Comparison of ENCODE assay signal across 10 mouse cellular contexts in the genomic region with DNA sequence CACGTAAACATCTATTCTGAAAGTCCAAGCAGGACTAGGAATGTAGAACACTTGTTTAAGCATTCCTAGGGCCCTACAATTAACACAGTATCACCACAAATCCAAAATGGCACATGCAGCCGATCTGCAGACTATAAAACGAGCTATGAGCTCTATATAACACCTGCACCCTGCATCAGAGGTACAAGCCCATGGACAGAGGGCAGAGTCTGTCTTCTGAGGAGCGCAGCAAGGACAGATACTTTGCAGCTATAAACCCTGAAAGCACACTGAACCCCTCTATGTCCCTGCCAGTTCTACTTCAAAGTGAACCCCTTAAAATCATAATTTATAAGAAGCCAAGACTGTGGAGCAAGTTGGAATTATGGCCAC.
A peak's percentile ranks its signal among the peaks of the same experiment; 100 is the strongest.
DNase-seq lines count a peak whose midpoint lies in the region; ATAC-seq and TF ChIP-seq lines count a peak whose summit lies in the region.
"Had no signal": no experiment of that assay in that cellular context is flagged by ENCODE, and none has a peak within 500 bp of the region (broad histone marks: within the 10 kb centered on the region; RNA-seq: fewer than 3 reads in every experiment).

No protein-coding gene starts in this region.

- TF ChIP-seq POLR2A in thymus, adult 2 months (IDR thresholded peaks at IDR 0.05; ENCODE audit: control insufficient read depth, extremely low read depth, insufficient read depth, low read length, poor library complexity), result no peak
- TF ChIP-seq POLR2A in olfactory bulb, adult 2 months (IDR thresholded peaks at IDR 0.05; ENCODE audit: insufficient read depth, low read depth, low read length), result no peak

- no peak for ATAC-seq in kidney, embryonic 14.5 days (ENCODE audit: low FRiP score, low TSS enrichment)
- peak; percentile 57 for ATAC-seq in intestine, embryonic 16.5 days

- H3K4me2 ChIP-seq in kidney, embryonic 14.5 days (replicated peaks; ENCODE audit: low read depth, low read length), result no peak overlapping the region
- peak overlapping the region; percentile 7; the same call in 1 of the 2 replicates for H3K4me2 ChIP-seq in intestine, embryonic 16.5 days (ENCODE audit: low read depth, low read length)
- H3K4me2 ChIP-seq: embryonic facial prominence, embryonic 13.5 days had no signal

- 68% methylated on average over 4 of the region's 4 CpGs for WGBS in kidney, embryonic 14.5 days
- WGBS in thymus, adult 2 months, result 7% methylated on average over 4 of the region's 4 CpGs
- WGBS in intestine, embryonic 16.5 days, result 58% methylated on average over 4 of the region's 4 CpGs
- WGBS in olfactory bulb, adult 2 months, result 57% methylated on average over 4 of the region's 4 CpGs

- no peak for TF ChIP-seq CTCF in thymus, adult 2 months (IDR thresholded peaks at IDR 0.05; ENCODE audit: borderline replicate concordance, control insufficient read depth, extremely low read depth, insufficient read depth, low read length, poor library complexity)
- TF ChIP-seq CTCF in olfactory bulb, adult 2 months (IDR thresholded peaks at IDR 0.05; ENCODE audit: insufficient read depth, low read depth, low read length), result no peak

- no peak overlapping the region for H3K4me3 ChIP-seq in kidney, embryonic 14.5 days (ENCODE audit: low read length)
- no peak overlapping the region for H3K4me3 ChIP-seq in thymus, adult 2 months (ENCODE audit: control insufficient read depth, insufficient read depth, low read length)
- no peak overlapping the region for H3K4me3 ChIP-seq in intestine, embryonic 16.5 days (ENCODE audit: low read length)
- H3K4me3 ChIP-seq in olfactory bulb, adult 2 months (ENCODE audit: insufficient read depth, low read depth, low read length), result no peak overlapping the region
- H3K4me3 ChIP-seq: embryonic facial prominence, embryonic 13.5 days had no signal

- no peaks in the 10 kb centered on the region for H3K9me3 ChIP-seq in kidney, embryonic 14.5 days (ENCODE audit: control insufficient read depth, low read length)
- no peaks in the 10 kb centered on the region for H3K9me3 ChIP-seq in intestine, embryonic 16.5 days (ENCODE audit: control insufficient read depth, low read length)
- H3K9me3 ChIP-seq: embryonic facial prominence, embryonic 13.5 days had no signal

- H3K27ac ChIP-seq in kidney, embryonic 14.5 days (ENCODE audit: low read depth, low read length), result peak overlapping the region; percentile 44; the same call in 1 of the 2 replicates
- peak overlapping the region; percentile 88 for H3K27ac ChIP-seq in thymus, adult 2 months (ENCODE audit: control insufficient read depth, insufficient read depth, low read length)
- H3K27ac ChIP-seq in intestine, embryonic 16.5 days (ENCODE audit: low read length), result peak overlapping the region; percentile 22
- H3K27ac ChIP-seq in olfactory bulb, adult 2 months (ENCODE audit: insufficient read depth, low read depth, low read length), result 0 out of 2 replicates have a peak overlapping the region, but pooled peaks have one; percentile 17

- no peaks in the 10 kb centered on the region for H3K27me3 ChIP-seq in kidney, embryonic 14.5 days (ENCODE audit: control insufficient read depth, insufficient read depth, low read length)
- H3K27me3 ChIP-seq in thymus, adult 2 months (ENCODE audit: control insufficient read depth, insufficient read depth, low read length), result no peaks in the 10 kb centered on the region
- no peaks in the 10 kb centered on the region for H3K27me3 ChIP-seq in intestine, embryonic 16.5 days (replicated peaks; ENCODE audit: control insufficient read depth, insufficient read depth, low read length)
- H3K27me3 ChIP-seq: embryonic facial prominence, embryonic 13.5 days had no signal

- DNase-seq in kidney, adult 8-10 months, result no peak
- DNase-seq in thymus, adult 2 months, result no peak
- DNase-seq in thymus, postnatal 10 days (ENCODE audit: low spot score in 2 of 2), result no peak
- no peak for DNase-seq in cerebellum, adult 8-10 months
- DNase-seq: layer of hippocampus, postnatal 36 days; right cerebral cortex, postnatal 25 days had no signal

- no peak overlapping the region for H3K9ac ChIP-seq in kidney, embryonic 14.5 days (ENCODE audit: low read depth, low read length)
- no peak overlapping the region for H3K9ac ChIP-seq in intestine, embryonic 16.5 days (ENCODE audit: low read depth, low read length)
- H3K9ac ChIP-seq: embryonic facial prominence, embryonic 13.5 days had no signal

- H3K4me1 ChIP-seq in kidney, embryonic 14.5 days (ENCODE audit: control insufficient read depth, insufficient read depth, low read length), result 0 out of 2 replicates have a peak, but pooled peaks cover 10% of the 10 kb centered on the region
- peaks cover 27% of the 10 kb centered on the region for H3K4me1 ChIP-seq in thymus, adult 2 months (replicated peaks; ENCODE audit: control insufficient read depth, insufficient read depth, low read length)
- H3K4me1 ChIP-seq in intestine, embryonic 16.5 days (ENCODE audit: control insufficient read depth, insufficient read depth, low read length), result peaks cover 33% of the 10 kb centered on the region
- peaks cover 2% of the 10 kb centered on the region; the same call in 1 of the 2 replicates for H3K4me1 ChIP-seq in olfactory bulb, adult 2 months (ENCODE audit: control insufficient read depth, insufficient read depth, low read length)

- no peaks in the 10 kb centered on the region for H3K36me3 ChIP-seq in kidney, embryonic 14.5 days (ENCODE audit: control insufficient read depth, insufficient read depth, low read length)
- H3K36me3 ChIP-seq in thymus, adult 2 months (ENCODE audit: control insufficient read depth, insufficient read depth, low read length), result no peaks in the 10 kb centered on the region
- no peaks in the 10 kb centered on the region for H3K36me3 ChIP-seq in intestine, embryonic 16.5 days (ENCODE audit: control insufficient read depth, insufficient read depth, low read length)
- H3K36me3 ChIP-seq: embryonic facial prominence, embryonic 13.5 days had no signal

Comparison
In these comparisons a context has a peak if more than half of its experiments do, and no peak if none do; other contexts are left out.
1. H3K27ac ChIP-seq: peak in every context shown above with its lines; median percentile 88 in thymus, adult 2 months; 44 in kidney, embryonic 14.5 days; 22 in intestine, embryonic 16.5 days; 17 in olfactory bulb, adult 2 months.